Mouse (Mus musculus) limb, embryonic 12.5 days (tissue): ENCODE results near the gene Mllt3. TPM values are rescaled to one million over a fixed set of nuclear protein-coding genes. Genes with fewer than 3 reads are reported as not detected.

Experiments used
- ATAC-seq: fragments of 200-750 bp; cut with Nextera tagmentation; 2 replicates; pipeline ENCODE4 v1.8.0; 2017; ENCODE audit warnings: low read depth, moderate TSS enrichment; ENCODE audit not compliant: insufficient number of reproducible peaks, insufficient read depth, low FRiP score, low TSS enrichment
- H3K27ac ChIP-seq: fragments of 300-500 bp; sonication (generic); 2 replicates; pipeline ENCODE4 v1.5.1; 2016; ENCODE audit warnings: mild to moderate bottlenecking, moderate library complexity
- H3K27me3 ChIP-seq: fragments of 300-500 bp; sonication (generic); 2 replicates; pipeline ENCODE4 v1.6.1; 2016; ENCODE audit warnings: mild to moderate bottlenecking, moderate library complexity
- H3K36me3 ChIP-seq: fragments of 300-500 bp; sonication (generic); 2 replicates; pipeline ENCODE4 v1.6.1; 2016; ENCODE audit warnings: mild to moderate bottlenecking, moderate library complexity
- H3K4me1 ChIP-seq: fragments of 300-500 bp; sonication (generic); replicated peaks from 2 replicates; pipeline ENCODE4 v1.6.1; 2016
- H3K4me2 ChIP-seq: fragments of 300-500 bp; sonication (generic); 2 replicates; pipeline ENCODE4 v1.6.1; 2016; ENCODE audit warnings: mild to moderate bottlenecking, moderate library complexity
- H3K4me3 ChIP-seq: fragments of 300-500 bp; sonication (generic); replicated peaks from 2 replicates; pipeline ENCODE4 v1.5.1; 2016; ENCODE audit warnings: mild to moderate bottlenecking
- H3K9ac ChIP-seq: fragments of 300-500 bp; sonication (generic); replicated peaks from 2 replicates; pipeline ENCODE4 v1.6.1; 2016; ENCODE audit warnings: mild to moderate bottlenecking, moderate library complexity
- H3K9me3 ChIP-seq: fragments of 300-500 bp; sonication (generic); 2 replicates; pipeline ENCODE4 v1.6.1; 2016; ENCODE audit warnings: mild to moderate bottlenecking, moderate library complexity
- WGBS: fragments of 180-500 bp; shearing (Covaris S2); methylation state at CpG from one replicate; pipeline ENCODE4 v1.1.7; 2016; 5-methylcytosine and 5-hydroxymethylcytosine counted together
- polyA plus RNA-seq: library from polyadenylated mRNA; unstranded; fragments of >200 nt; fragmentation: Nextera tagmentation; extraction: Ambion mirVana; gene quantifications from 2 replicates; pipeline ENCODE4 v1.2.1, GENCODE M21; 2016

The Mllt3 gene
- polyA plus RNA-seq, 1 experiment from 2014 or later, result 63.8 TPM

- no peaks in the 10 kb centered on the region for H3K27me3 ChIP-seq
- H3K9ac ChIP-seq, result no peak overlapping the region
- ATAC-seq, result no peak
- peaks cover 3% of the 10 kb centered on the region; the same call in 1 of the 2 replicates for H3K36me3 ChIP-seq
- no peaks in the 10 kb centered on the region for H3K9me3 ChIP-seq
- H3K4me3 ChIP-seq, result no peak overlapping the region
- H3K4me2 ChIP-seq, result no peak overlapping the region
- no peak overlapping the region for H3K27ac ChIP-seq
- H3K4me1 ChIP-seq, result peaks cover 33% of the 10 kb centered on the region
- WGBS, result 78% methylated on average over 3 of the region's 3 CpGs
Measured at GRCm38 (mm10) chr4:87866564-87866963, 166.6 kb downstream of the Mllt3 start.

GRCm38 (mm10) chr4:87865848-87866247 is 167.3 kb downstream of the Mllt3 start:
- H3K36me3 ChIP-seq, result no peaks in the 10 kb centered on the region
- no peak overlapping the region for H3K4me3 ChIP-seq
- no peak overlapping the region for H3K4me2 ChIP-seq
- no peak for ATAC-seq
- no peaks in the 10 kb centered on the region for H3K27me3 ChIP-seq
- H3K9ac ChIP-seq, result no peak overlapping the region
- WGBS, result 4% methylated on average over 3 of the region's 3 CpGs
- H3K9me3 ChIP-seq, result no peaks in the 10 kb centered on the region
- no peak overlapping the region for H3K27ac ChIP-seq
- peaks cover 36% of the 10 kb centered on the region for H3K4me1 ChIP-seq

GRCm38 (mm10) chr4:87865041-87865440 is 168.1 kb downstream of the Mllt3 start:
- Histone ChIP-seq H3K9me3 (no peaks in the 10 kb centered on the region), H3K27ac (no peak overlapping the region), H3K4me2 (no peak overlapping the region), H3K4me1 (peaks cover 40% of the 10 kb centered on the region), H3K9ac (no peak overlapping the region), H3K36me3 (no peaks in the 10 kb centered on the region), H3K27me3 (no peaks in the 10 kb centered on the region), H3K4me3 (no peak overlapping the region)
- no peak for ATAC-seq
- WGBS, result 25% methylated on average over 3 of the region's 3 CpGs

- WGBS, result 95% methylated on average over 5 of the region's 5 CpGs
- H3K4me3 ChIP-seq, result no peak overlapping the region
- H3K27ac ChIP-seq, result no peak overlapping the region
- no peaks in the 10 kb centered on the region for H3K36me3 ChIP-seq
- H3K27me3 ChIP-seq, result no peaks in the 10 kb centered on the region
- peaks cover 40% of the 10 kb centered on the region for H3K4me1 ChIP-seq
- no peak overlapping the region for H3K4me2 ChIP-seq
- ATAC-seq, result no peak
- H3K9ac ChIP-seq, result no peak overlapping the region
- no peaks in the 10 kb centered on the region for H3K9me3 ChIP-seq
Measured at GRCm38 (mm10) chr4:87863212-87863611, 170.0 kb downstream of the Mllt3 start.

GRCm38 (mm10) chr4:87860723-87861122 is 172.4 kb downstream of the Mllt3 start:
- H3K36me3 ChIP-seq, result no peaks in the 10 kb centered on the region
- no peak overlapping the region for H3K27ac ChIP-seq
- H3K27me3 ChIP-seq, result no peaks in the 10 kb centered on the region
- peaks cover 24% of the 10 kb centered on the region for H3K4me1 ChIP-seq
- no peaks in the 10 kb centered on the region for H3K9me3 ChIP-seq
- no peak for ATAC-seq
- no peak overlapping the region for H3K4me3 ChIP-seq
- H3K9ac ChIP-seq, result no peak overlapping the region
- 49% methylated on average over 5 of the region's 5 CpGs for WGBS
- H3K4me2 ChIP-seq, result no peak overlapping the region

GRCm38 (mm10) chr4:87859148-87859547 is 174.0 kb downstream of the Mllt3 start:
- Histone ChIP-seq H3K4me1 (peaks cover 8% of the 10 kb centered on the region), H3K9me3 (no peaks in the 10 kb centered on the region), H3K36me3 (no peaks in the 10 kb centered on the region), H3K27ac (no peak overlapping the region), H3K9ac (no peak overlapping the region), H3K27me3 (no peaks in the 10 kb centered on the region), H3K4me3 (no peak overlapping the region), H3K4me2 (no peak overlapping the region)
- ATAC-seq, result no peak
- WGBS, result 75% methylated on average over 4 of the region's 4 CpGs

GRCm38 (mm10) chr4:87857982-87858381 is 175.2 kb downstream of the Mllt3 start:
- H3K9me3 ChIP-seq, result no peaks in the 10 kb centered on the region
- no peak overlapping the region for H3K9ac ChIP-seq
- WGBS, result 98% methylated on average over 1 of the region's 1 CpGs
- H3K27ac ChIP-seq, result no peak overlapping the region
- H3K4me3 ChIP-seq, result no peak overlapping the region
- peaks cover 7% of the 10 kb centered on the region; the same call in 1 of the 2 replicates for H3K4me1 ChIP-seq
- no peak overlapping the region for H3K4me2 ChIP-seq
- ATAC-seq, result no peak
- H3K27me3 ChIP-seq, result no peaks in the 10 kb centered on the region
- no peaks in the 10 kb centered on the region for H3K36me3 ChIP-seq

GRCm38 (mm10) chr4:87852461-87852860 is 180.7 kb downstream of the Mllt3 start:
- H3K36me3 ChIP-seq, result no peaks in the 10 kb centered on the region
- no peak overlapping the region for H3K4me3 ChIP-seq
- WGBS, result 98% methylated on average over 2 of the region's 2 CpGs
- no peaks in the 10 kb centered on the region for H3K4me1 ChIP-seq
- H3K9ac ChIP-seq, result no peak overlapping the region
- no peak overlapping the region for H3K4me2 ChIP-seq
- no peak overlapping the region for H3K27ac ChIP-seq
- ATAC-seq, result no peak
- no peaks in the 10 kb centered on the region for H3K27me3 ChIP-seq
- no peaks in the 10 kb centered on the region for H3K9me3 ChIP-seq

- no peak for ATAC-seq
- H3K4me2 ChIP-seq, result no peak overlapping the region
- no peaks in the 10 kb centered on the region for H3K36me3 ChIP-seq
- 84% methylated on average over 5 of the region's 5 CpGs for WGBS
- H3K4me1 ChIP-seq, result peaks cover 2% of the 10 kb centered on the region; the same call in 1 of the 2 replicates
- H3K27ac ChIP-seq, result no peak overlapping the region
- H3K9ac ChIP-seq, result no peak overlapping the region
- H3K9me3 ChIP-seq, result no peaks in the 10 kb centered on the region
- no peak overlapping the region for H3K4me3 ChIP-seq
- no peaks in the 10 kb centered on the region for H3K27me3 ChIP-seq
Measured at GRCm38 (mm10) chr4:87850051-87850450, 183.1 kb downstream of the Mllt3 start.

- ATAC-seq, result no peak
- Histone ChIP-seq H3K4me3 (no peak overlapping the region), H3K9me3 (no peaks in the 10 kb centered on the region), H3K4me2 (no peak overlapping the region), H3K4me1 (peaks cover 19% of the 10 kb centered on the region), H3K27ac (no peak overlapping the region), H3K27me3 (no peaks in the 10 kb centered on the region), H3K9ac (no peak overlapping the region), H3K36me3 (no peaks in the 10 kb centered on the region)
- WGBS, result 84% methylated on average over 6 of the region's 6 CpGs
Measured at GRCm38 (mm10) chr4:87844668-87845210, 188.4 kb downstream of the Mllt3 start.

- Histone ChIP-seq H3K9me3 (no peaks in the 10 kb centered on the region), H3K4me3 (no peak overlapping the region), H3K36me3 (no peaks in the 10 kb centered on the region; the same call in 1 of the 2 replicates), H3K27me3 (no peaks in the 10 kb centered on the region), H3K4me2 (no peak overlapping the region), H3K4me1 (peaks cover 31% of the 10 kb centered on the region), H3K27ac (no peak overlapping the region), H3K9ac (no peak overlapping the region)
- ATAC-seq, result no peak
- 82% methylated on average over 10 of the region's 10 CpGs for WGBS
Measured at GRCm38 (mm10) chr4:87840210-87840910, 192.8 kb downstream of the Mllt3 start.

GRCm38 (mm10) chr4:87838716-87839115 is 194.4 kb downstream of the Mllt3 start:
- Histone ChIP-seq H3K27ac (no peak overlapping the region), H3K9me3 (no peaks in the 10 kb centered on the region), H3K4me1 (peaks cover 32% of the 10 kb centered on the region), H3K4me2 (no peak overlapping the region), H3K27me3 (no peaks in the 10 kb centered on the region), H3K36me3 (no peaks in the 10 kb centered on the region; the same call in 1 of the 2 replicates), H3K9ac (no peak overlapping the region), H3K4me3 (no peak overlapping the region)
- ATAC-seq, result no peak
- 91% methylated on average over 1 of the region's 1 CpGs for WGBS
